Mouse (Mus musculus): ENCODE results near the gene Fam151b. TPM values are rescaled to one million over a fixed set of nuclear protein-coding genes. Genes with fewer than 3 reads are reported as not detected.

Fam151b gene
- polyA plus RNA-seq, 3 experiments from 2014 or later: 0.63 TPM; not detected in 2

DNA sequence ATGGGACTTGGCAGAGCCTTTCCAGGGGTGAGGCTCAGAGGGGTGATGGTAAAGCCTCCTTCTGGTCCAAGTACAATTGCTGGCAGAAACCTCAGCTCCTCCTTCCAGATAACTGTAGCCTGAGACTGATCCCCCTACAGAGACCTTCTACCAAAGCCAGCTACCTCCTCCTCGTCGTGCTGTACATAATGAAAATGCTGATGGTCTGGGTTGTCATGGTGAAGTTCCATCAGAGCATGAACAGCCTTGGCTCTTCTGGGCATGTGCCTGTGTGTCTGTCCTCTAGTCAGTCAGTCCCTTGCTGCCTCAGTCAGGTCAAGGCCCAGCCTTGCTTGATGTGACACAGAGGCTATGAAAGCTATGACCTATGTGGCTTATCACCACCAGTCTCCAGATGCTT lies 73.3 kb downstream of the Fam151b start:
- ATAC-seq: no peak

DNA sequence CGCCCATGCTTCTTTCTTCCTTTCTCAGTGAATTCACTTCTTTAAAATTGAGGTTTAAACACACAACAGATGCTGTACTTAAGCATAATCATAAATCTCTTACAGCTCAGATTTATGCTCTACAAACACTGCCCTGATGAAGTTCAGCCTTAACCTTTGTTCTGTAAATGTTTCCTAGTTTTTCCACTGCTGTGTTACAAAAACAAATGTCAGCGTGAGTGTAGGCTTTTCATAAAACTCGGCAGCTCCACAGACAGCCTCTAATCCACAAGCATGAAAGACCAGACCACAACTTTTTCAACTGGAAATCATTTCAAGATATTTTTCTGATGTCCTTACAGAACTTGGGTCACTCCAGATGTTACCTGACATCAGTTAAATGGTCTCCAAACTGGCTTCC lies 80.3 kb downstream of the Fam151b start:
- no peak for ATAC-seq

DNA sequence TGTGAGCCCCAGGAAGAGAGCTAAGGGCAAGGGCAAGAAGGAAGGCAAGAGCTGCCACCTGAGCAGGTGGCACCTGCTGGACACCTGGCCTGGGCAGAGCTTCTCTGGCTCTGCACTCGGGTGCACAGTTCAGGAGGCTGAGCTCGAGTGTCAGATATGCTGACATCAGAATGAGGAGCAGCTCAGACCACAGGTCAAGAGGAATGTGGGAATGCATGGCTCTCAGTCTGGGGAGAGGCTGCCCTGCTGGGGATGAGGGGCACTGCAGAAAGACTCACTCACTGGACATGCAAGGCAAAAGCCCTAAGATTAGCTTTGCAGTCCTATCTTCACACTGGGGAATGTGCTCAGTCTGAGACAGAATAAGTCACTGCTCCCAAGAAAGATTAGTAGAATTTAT lies 81.8 kb downstream of the Fam151b start:
- ATAC-seq: no peak

Other genes starting within 250 kb of the Fam151b start
- 10 to 100 TPM in 2 of 3 experiments, 1 to 10 TPM in 1; 8.7 to 17.3 (median 10.3) TPM for gene Gm20379, start 178.0 kb downstream of the Fam151b start, polyA plus RNA-seq (2017; shearing (Covaris generic))
- 10 to 100 TPM in 1 of 3 experiments, 1 to 10 TPM in 2; 2.4 to 10.2 (median 3.3) TPM for gene Dhfr, start 129.3 kb downstream of the Fam151b start, polyA plus RNA-seq (2017; shearing (Covaris generic))
- gene Msh3, start 129.0 kb downstream of the Fam151b start, polyA plus RNA-seq (2017; shearing (Covaris generic)): 10 to 100 TPM; 28.6 to 51.5 (median 35.9) TPM
- gene Ankrd34b, start 58.1 kb downstream of the Fam151b start, polyA plus RNA-seq (2017; shearing (Covaris generic)): under 1 TPM in 2 of 3 experiments, not detected in 1; 0.14 to 0.16 TPM
- 10 to 100 TPM in 2 of 3 experiments, 1 to 10 TPM in 1; 8.7 to 12.7 (median 10.9) TPM for gene Zfyve16, start 46.9 kb upstream of the Fam151b start, polyA plus RNA-seq (2017; shearing (Covaris generic))
- gene Spz1, start 92.2 kb upstream of the Fam151b start, polyA plus RNA-seq (2017; shearing (Covaris generic)): not detected
- gene Serinc5, start 127.1 kb upstream of the Fam151b start, polyA plus RNA-seq (2017; shearing (Covaris generic)): 10 to 100 TPM in 1 of 3 experiments, 1 to 10 TPM in 2; 8.9 to 10.1 (median 9.7) TPM